Mouse (Mus musculus) bone marrow macrophage, adult 2 months (primary cell): ENCODE measurements around the gene Xntrpc.

Source experiments
- CTCF ChIP-seq: IDR thresholded peaks from 2 replicates; pipeline ENCODE4 v1.5.1; 2012; ENCODE audit warnings: low read depth, mild to moderate bottlenecking, low read length, moderate library complexity
- POLR2A ChIP-seq: IDR thresholded peaks from 2 replicates; pipeline ENCODE4 v1.6.1; 2012; ENCODE audit warnings: mild to moderate bottlenecking, low read depth, low read length, borderline replicate concordance

GRCm38 (mm10) chr7:102042314-102042713, 23.2 kb upstream of the Xntrpc start:
- TF ChIP-seq POLR2A (no peak), CTCF (no peak)
